Mouse (Mus musculus): ENCODE measurements at regions not wholly inside any gene's neighbourhood (a gene's known extent, or its start where the extent isn't known, plus 50 kb on each side); places are given as distances from the start of the nearest gene placed in this dataset.
A peak's percentile ranks its signal among the peaks of the same experiment; 100 is the strongest.

GRCm38 (mm10) chr10:37079535-37079934, 59.2 kb downstream of the Marcks start:
- no peak for DNase-seq

- DNase-seq = peak; percentile 93 to 95
These were observed 60.3 kb downstream of the Marcks start for GRCm38 (mm10) chr10:37078439-37078838.

GRCm38 (mm10) chr10:37077741-37078140, 61.0 kb downstream of the Marcks start:
- no peak for DNase-seq

GRCm38 (mm10) chr10:37072834-37073233, 65.9 kb downstream of the Marcks start:
- peak in 1 of 2 experiments; percentile 73 for DNase-seq

DNA sequence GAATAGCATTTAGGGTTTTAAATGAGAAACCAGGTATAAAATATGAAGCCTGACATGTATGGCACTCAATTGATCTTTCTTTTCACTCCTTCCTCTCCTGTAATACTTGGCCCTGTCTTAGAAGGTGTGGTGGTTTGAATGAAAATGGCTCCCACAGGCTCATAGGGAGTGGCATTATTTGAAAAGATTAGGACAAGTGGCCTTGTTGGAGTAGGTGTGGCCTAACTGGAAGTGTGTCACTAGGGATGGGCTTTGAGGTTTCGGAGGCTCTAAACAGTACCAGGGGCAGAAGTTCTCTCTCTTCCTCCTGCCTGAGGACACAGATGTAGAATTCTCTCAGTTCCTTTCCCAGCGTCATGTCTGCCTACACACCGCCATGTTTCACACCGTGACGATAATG, 66.7 kb downstream of the Marcks start:
- no peak for DNase-seq

- no peak for DNase-seq
These were observed 67.3 kb downstream of the Marcks start for GRCm38 (mm10) chr10:37071420-37071819.

All from kidney, postnatal 25 days (tissue).